Comparison of ENCODE assay signal across 17 mouse cellular contexts in the genomic region with DNA sequence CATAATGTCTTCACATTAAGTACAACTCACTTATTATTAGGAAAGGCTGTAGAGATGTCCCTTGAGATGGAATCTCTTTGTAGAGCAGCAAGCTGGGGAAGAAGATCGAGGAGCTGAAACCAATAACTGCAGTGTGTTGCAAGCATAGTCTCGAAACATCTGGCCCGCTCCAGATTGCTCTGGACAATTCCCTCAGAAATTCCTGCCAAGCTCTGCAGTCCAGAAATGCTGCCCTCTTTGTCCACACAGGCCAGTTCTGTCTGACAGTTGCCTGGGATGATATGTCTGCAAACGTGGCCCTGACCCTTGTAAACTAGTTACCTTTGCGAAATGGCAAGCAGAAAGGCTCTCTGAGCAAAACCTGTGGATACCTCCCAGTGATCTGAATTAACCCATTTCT.
DNase-seq lines count a peak whose midpoint lies in the region; ATAC-seq lines count a peak whose summit lies in the region.
"Had no signal": no experiment of that assay in that cellular context is flagged by ENCODE, and none has a peak within 500 bp of the region (broad histone marks: within the 10 kb centered on the region; RNA-seq: fewer than 3 reads in every experiment).

No protein-coding gene starts in this region.

- intact Hi-C loops in gastrocnemius, postnatal 14 days (cut with DNase I; ENCODE audit: low total_unique reads), result no loop called here

- H3K4me1 ChIP-seq in limb, embryonic 10.5 days, result peaks cover 40% of the 10 kb centered on the region

- H3K36me3 ChIP-seq in limb, embryonic 10.5 days, result no peaks in the 10 kb centered on the region
- H3K36me3 ChIP-seq: forebrain, embryonic 12.5 days; G1E; intestine, embryonic 15.5 days had no signal

- H3K9me3 ChIP-seq in limb, embryonic 10.5 days (replicated peaks), result no peaks in the 10 kb centered on the region
- H3K9me3 ChIP-seq: forebrain, embryonic 12.5 days; G1E; intestine, embryonic 15.5 days had no signal

- H3K27ac ChIP-seq in limb, embryonic 10.5 days, result peak overlapping the region; percentile 73
- H3K27ac ChIP-seq: forebrain, embryonic 12.5 days; intestine, embryonic 15.5 days; liver, embryonic 14.5 days had no signal

- 79% methylated on average over 5 of the region's 5 CpGs for WGBS in limb, embryonic 10.5 days

- peak; percentile 31 for DNase-seq in gastrocnemius, adult 18-20 months (ENCODE audit: low spot score)
- no peak for DNase-seq in gastrocnemius, postnatal 10 days
- DNase-seq in NIH3T3 (ENCODE audit: low read depth), result peak; percentile 71
- peak; percentile 38 for DNase-seq in gastrocnemius, postnatal 14 days
- no peak for DNase-seq in limb, embryonic 10.5 days (ENCODE audit: low spot score)
- DNase-seq in left cerebral cortex, adult 8-10 months (ENCODE audit: low spot score in 2 of 2), result no peak
- DNase-seq: kidney, postnatal 4 days; right cerebral cortex, postnatal 14 days; thymus, postnatal 4 days had no signal

- no peaks in the 10 kb centered on the region for H3K27me3 ChIP-seq in limb, embryonic 10.5 days (ENCODE audit: low read depth, poor library complexity, severe bottlenecking)
- H3K27me3 ChIP-seq: forebrain, embryonic 12.5 days; intestine, embryonic 15.5 days had no signal

- no peak for ATAC-seq in monocyte, adult 5-6 weeks (replicated peaks; ENCODE audit: insufficient number of reproducible peaks, low FRiP score, low TSS enrichment, poor library complexity, severe bottlenecking)
- ATAC-seq in erythroblast, adult 5-6 weeks (replicated peaks; ENCODE audit: low FRiP score, poor library complexity, severe bottlenecking), result no peak
- ATAC-seq: activated CD4-positive, CD25-positive, alpha-beta regulatory T cell, adult 4 months; intestine, embryonic 15.5 days; midbrain, embryonic 16.5 days had no signal

- H3K4me3 ChIP-seq in limb, embryonic 10.5 days, result no peak overlapping the region
- H3K4me3 ChIP-seq: forebrain, embryonic 12.5 days; intestine, embryonic 15.5 days had no signal

Comparison
In these comparisons a context has a peak if more than half of its experiments do, and no peak if none do; other contexts are left out.
1. DNase-seq: peak in gastrocnemius, adult 18-20 months (single experiment), NIH3T3 (single experiment) and gastrocnemius, postnatal 14 days (single experiment); none in gastrocnemius, postnatal 10 days (single experiment), limb, embryonic 10.5 days (single experiment) and left cerebral cortex, adult 8-10 months (0 of 2).